Mouse (Mus musculus): Measurements from ENCODE around the gene Uggt1.

Uggt1 gene

DNA sequence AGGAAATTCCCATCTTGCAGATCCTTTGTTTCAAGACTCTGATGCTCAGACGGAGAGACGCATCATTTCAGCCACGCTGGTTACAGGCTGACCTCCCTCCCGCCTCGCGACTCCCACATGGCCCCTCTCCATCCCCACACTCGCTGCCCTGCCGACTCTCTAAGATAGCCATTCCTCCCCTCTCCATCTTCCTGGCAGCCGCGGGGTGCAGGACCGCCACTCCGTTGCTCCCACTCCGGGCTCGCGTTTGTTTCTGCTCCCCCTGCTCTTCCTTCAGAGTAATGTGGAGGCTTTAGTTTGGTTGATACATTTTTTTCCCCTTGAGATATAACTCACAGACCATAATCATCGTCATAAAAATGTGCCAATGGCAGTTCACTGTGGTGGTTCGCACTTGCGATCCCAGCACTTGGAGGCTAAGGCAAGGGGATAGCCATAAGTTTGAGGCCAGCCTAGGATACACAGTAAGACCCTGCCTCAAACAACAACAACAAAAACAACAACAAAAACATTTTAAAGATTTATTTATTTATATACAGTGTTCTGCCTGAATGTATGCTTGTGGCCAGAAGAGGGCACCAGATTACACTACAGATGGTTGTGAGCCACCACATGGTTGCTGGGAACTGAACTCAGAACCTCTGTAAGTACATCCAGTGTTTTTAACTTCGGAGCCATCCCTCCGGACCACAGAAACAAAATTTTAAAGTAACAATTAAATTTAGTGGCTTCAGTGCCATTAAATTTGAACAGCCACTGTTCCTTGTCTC, 11.5 kb upstream of the Uggt1 start:
- DNase-seq, result no peak

DNA sequence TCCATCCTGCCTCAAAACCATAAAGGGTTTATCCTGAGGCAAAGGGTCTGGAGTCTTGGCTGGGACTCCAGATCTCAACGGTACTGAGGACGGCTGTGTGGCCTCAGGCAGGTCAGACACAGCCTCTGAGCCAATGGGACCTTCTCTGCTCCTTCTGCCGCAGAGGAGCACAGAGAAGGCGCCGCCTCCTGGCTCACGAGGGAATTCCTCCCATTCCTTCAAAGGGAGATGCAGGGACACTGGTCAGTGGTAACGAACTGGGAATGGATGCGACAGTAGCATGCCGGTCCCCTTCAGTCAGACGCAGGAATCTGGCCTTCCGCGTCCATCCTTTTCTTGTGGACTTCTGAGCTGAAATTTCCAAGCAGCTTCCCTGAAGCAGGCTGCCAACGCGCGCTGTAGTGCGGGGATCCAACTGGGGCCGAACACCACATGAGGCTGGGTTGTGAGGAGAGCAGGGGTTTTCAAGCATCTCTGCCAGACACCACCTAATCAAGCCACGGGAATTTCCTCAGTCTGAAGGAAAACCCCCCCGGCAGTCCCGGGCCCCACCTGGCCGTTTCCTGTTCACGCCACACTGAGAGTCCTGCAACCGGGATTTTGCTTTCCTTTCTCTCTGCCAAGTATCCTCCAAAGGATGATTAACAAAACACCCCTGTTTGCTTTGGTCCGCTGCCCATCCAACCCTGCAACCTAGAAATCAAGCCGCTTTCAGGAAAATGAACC, 10.3 kb upstream of the Uggt1 start:
- DNase-seq, result no peak

DNA sequence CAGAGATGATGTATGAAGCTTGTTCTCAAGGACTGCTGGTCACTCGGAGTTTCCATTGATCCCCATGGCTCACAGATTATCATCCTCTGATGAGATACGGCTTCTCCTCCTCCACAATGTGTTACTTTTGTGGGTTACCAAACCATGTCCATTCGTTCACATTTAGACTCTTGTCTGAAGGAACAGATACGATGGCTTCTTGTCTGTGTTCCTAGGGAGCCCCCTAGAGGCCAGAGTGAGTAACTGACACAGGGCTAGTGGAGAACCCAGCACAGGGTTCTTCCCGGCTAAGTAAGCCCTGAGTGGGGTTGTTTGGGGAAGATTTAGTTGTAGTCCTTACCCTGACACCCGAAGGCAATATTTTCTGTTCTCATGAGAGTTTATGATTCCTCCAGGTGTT, 8.3 kb upstream of the Uggt1 start:
- peak; percentile 71 for DNase-seq

DNA sequence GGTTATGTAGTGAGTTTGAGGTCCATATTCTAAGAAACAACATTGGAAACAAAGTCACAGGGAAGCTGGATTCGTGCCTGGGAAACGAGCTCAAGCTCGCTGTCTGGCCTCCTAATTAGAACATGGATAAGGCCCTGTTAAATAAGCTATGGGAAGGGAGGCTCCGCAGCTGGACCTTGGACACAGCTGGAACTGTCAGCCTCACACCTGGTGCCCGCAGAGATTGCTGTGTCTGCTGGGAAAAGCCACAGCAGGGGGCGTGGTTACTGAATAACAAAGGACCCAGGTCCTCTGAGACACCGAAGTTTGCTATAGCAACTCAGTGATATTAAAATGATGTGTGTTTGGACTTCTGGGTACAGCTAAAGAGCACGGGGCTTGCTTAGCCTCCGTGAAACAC, 6.9 kb upstream of the Uggt1 start:
- DNase-seq, result no peak

DNA sequence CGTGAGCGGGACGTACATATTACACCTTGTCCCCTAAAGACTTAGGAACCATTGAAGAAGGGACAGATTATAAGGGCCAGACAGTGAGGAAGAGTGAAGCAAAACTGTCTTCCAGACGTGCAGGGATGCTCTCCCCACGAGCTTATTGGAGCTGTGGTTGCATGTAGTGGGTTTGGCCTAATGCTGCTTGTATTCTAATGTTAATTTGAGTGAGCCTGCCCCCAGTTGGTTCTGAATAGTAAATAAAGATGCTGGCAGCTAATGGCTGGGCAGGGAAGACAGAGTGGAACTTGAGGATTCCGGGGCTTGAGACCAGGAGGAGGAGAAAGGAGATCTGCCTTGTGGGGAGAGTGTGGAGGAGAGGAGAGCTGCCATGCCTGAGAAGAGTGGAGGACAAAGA, 2.2 kb upstream of the Uggt1 start:
- no peak for DNase-seq

DNA sequence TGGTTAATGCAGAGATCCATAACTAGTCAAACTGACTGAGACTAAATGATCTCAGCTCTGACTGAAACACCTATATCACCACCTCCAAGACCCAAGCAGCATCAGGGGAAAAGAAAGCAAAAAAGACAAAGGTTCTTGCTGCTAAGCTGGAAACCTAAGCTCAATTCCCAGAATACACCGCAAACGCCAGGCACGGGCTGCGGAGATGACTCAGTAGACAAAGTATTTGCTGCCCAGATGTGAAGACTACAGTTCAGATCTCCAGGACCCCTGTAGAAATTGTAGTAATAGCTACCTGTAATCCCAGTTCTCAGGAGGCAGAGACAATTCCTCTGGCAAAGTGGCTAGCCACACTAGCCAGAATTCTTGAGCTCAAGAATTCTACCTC, 302 bp upstream of the Uggt1 start:
- DNase-seq, result no peak

DNA sequence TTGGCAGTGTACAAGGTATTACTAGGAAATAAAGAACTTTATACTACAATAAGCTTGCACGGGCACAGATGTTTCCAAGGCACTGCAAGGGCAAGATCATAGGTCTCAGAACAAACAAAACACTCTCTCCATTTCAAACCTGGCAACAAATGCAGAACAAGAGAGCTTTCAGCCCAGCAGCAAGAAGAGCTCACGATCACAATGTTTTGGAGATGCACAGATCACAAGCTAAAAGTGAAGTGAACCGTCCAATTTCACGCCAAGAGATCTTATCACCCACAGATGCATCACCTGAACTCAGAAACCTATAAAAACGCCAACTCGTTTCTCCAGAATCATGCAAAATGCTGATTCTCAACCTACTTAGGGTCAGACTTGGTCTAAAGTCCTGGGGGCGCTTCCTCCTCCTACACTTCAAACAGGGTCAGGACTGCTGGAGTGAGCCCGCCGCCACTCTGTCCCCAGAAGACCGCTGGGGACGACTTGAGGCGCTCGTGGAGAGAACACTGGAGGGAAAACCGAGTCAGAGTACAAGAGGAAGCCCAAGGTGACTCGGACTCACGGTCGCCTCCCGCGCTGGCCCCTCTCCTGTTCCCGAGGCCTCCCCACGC, 968 bp downstream of the Uggt1 start:
- no peak for DNase-seq

DNA sequence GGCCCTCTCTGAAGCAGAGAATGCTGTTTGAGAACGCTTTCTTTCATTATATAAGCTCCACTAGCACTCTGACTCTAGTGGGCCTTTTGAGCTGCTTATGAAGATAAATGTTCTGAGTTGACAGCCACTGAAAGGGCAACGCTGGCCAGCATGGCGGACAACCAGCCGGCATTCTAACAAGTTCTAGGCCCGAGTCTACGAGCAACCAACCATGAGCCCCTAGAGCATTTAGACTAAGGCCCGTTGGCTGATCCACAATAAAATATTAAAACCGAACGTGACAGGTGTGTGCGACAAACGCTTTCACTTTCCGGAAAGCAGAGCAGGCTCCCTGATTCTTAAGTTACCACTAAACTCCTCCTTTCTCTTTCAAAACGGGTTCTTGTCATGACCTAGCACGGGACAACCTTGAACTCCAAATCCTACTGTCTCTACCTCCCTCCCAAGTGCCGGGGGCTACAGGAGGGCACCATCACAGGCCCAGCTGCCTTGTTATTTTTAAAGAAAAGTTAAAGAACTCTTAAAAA, 2.6 kb downstream of the Uggt1 start:
- DNase-seq, result no peak

DNA sequence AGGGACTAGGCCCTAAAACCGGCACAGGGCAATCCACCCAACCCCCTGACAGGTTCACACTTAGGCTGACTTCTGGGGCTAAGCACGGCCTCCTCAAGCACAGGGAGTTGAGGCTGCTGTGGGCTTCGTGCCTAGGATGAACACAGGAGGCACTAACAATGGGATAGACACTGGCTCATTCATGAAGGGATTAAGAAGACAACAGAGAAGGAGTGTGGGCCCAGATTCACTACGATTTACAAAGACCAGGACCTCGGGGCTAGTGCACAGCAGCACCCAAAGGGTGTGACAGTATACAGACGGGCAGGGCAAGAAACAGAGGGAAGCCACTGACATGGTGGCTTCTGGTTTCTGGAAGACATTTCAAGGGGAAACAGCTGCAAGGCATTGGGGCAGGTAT, 4.3 kb downstream of the Uggt1 start:
- DNase-seq, result no peak

DNA sequence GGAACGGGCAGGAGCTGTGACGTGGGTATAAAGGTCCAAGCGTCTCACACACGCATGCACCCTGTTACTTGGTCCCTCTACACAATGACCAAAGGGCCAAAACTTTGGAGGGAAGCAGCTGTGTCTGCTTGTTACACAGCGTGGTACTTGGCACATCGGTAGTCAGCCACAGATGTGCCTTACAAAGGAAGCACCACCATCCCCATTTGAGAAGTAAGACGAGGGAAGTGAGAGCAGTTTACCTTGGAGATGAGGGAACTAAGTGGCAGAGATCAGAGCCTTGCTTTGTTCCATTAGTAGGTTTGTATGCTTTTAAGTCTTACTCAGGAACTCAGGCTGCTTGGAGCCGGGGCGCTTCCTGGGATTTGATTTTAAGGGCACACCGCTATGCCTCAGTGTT, 5.1 kb downstream of the Uggt1 start:
- no peak for DNase-seq

DNA sequence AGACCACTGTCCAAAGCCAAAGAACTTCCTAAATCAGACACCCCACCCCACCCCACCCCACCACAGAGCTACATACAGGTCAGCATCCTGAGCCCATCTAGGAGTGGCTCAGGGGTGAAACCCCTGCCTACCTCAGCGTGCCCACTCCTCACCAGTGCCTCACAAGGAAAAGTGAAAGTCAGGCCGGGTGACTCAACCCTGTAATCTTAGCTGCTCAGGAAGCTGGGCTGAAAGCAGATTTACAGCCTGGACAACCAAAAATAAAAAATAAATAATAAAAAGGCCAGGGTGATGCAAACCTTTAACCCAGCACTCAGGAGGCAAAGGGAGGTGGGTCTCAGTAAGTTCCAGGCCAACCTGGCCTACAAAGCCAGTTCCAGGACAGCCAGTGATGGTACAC, 8.7 kb downstream of the Uggt1 start:
- DNase-seq, result no peak

DNA sequence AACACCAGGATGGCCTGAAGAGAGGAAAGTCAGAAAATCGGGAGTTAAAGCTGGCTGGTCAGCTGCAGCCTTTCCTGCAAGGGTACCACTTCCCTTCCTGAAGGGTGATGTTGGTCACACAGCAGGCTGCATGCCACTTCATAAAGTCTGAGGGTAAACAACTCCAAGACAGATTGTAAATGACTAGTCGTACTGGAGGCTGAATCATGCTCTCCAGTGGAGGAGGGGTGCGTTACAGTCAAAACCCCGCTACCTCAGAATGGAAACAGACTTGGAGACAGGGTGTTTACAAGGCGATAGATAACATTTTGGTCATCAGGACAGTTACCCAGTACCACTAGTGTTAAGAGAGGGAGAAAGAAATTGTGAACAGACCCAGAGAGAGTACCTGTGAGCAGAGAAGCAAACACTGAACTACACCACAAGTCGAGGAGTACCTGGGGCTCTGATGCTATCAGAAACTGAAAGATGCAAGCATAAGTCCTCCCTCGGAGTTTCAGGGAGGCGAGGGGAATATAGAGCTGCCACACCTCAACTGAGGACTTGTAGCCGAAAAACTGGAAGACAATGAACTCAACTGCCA, 9.4 kb downstream of the Uggt1 start:
- no peak for DNase-seq

DNA sequence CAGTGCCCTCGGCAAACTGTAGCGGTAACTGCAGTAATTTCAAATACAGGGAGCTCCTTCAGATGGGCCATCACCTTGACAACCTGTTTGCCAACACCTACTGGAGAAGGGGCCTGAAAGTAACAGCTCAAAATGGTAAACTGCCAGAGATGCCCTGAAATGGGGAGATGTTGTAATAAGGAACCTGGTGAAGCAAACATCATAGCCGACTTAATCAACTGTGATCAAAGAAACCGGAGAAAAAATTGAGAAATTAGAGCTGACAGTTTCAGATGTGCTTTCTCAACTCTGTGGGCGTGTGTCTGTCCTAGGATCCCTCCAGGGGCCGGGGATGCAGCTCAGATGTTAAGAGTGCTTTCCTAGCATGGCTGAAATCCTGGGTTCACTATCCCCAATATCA, 11.3 kb downstream of the Uggt1 start:
- DNase-seq, result no peak

DNA sequence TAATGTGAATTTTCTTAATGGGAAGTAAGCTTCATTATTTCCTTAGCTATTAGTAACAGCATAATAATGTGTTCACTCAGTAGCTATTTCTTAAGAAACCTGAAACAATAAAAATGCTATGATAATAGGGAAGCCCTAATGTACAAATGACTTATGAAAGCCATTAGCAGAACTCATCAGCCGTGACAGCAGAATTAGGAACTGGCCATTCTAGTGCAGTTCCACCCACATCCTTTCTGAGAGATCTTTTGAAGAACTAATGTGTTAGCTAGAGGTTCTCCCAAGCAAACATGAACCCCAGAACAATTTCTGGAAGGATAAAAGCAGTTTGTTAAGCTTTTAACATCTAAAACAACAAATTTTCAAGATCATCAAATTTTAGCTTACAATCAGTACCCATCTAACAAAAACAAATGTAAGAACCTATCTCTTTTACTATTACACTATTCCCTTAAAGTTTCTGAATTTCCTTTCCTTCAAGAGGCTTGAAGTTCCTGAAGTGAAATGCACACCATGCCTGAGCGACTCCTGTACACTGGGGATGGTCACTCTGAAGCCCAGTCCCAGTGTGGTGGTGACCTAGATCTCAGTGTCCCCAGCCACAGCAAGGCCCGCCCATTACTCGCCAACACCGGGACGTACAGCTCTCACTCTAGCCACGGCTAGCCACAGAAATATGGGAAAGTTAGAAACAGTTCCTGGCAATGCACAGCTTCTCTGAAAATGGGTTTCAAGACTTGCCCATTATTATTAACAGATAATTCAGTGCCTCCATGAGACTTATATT, 13.4 kb downstream of the Uggt1 start:
- DNase-seq, result no peak

DNA sequence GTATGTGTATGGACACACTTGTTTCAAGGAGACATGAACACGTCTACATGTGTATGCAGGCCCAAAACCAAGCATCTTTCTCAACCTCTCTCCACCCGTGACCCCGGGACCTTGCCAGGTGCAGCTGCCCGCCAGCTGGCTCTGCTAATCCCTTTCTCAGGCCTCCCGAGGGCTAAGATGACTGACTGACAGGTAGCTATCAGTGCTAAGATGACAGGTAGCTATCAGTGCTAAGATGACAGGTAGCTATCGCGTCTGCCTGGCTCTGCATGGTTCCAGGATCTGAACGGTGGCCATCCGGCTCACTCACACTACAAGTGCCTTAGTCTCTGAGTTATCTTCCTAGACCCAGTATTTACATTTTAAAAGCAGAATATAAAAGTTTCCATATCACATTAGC, 16.1 kb downstream of the Uggt1 start:
- no peak for DNase-seq

DNA sequence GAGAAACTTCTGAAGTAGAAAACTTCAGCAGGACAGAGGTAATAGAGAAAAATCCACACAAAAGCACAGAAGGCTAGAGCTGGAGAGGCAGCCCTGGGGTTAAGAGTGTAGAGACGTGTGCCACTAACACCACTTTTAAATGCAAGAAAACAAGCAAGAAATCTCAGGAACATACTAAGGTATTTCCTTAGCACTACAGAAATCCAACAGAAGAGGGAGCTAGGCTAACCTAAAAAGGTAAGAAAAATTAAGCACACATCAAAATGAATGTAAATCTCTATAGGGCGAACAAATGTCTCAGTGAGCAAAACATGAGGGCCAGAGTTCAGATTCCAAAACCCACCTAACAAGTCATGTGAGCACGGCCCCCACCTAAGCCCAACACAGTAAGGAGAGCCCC, 19.9 kb downstream of the Uggt1 start:
- no peak for DNase-seq

DNA sequence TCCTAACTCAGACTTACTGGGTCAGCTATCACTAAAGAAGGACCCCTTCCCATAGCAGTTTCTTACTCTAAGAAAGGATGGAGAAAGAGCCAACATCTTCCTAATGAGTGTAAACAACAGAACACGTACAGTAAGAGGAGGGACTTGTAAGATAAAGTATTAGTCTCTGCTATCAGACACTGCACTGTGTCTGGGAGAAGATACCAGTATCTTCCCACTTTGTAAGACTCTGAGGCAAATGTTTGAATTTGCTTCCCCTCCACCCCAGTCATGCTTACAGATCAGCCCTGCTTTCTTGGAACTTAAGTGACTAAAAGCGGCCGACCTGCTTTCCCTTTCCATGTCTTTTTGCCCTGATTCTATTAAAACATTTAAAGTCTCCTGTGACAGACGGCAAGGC, 30.2 kb downstream of the Uggt1 start:
- DNase-seq, result no peak

DNA sequence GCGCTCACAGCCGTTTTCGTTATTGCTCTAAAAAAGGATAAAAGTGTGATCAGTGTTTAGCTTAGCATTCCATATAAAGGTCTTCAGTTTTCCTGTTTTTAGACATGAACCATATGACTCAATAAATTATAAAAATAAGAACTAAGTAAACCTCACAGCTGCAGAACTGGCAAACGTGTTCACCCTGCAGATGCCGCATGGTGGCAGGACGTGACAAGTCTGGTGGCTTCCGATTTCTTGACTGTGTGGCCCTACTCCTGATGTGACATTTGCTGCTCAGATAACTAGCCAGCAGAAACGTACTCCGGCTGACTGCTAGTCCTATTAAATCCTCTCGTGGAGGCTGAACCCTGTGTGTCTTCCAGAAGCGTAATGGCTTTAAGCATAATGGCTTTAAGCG, 42.8 kb downstream of the Uggt1 start:
- DNase-seq, result no peak

DNA sequence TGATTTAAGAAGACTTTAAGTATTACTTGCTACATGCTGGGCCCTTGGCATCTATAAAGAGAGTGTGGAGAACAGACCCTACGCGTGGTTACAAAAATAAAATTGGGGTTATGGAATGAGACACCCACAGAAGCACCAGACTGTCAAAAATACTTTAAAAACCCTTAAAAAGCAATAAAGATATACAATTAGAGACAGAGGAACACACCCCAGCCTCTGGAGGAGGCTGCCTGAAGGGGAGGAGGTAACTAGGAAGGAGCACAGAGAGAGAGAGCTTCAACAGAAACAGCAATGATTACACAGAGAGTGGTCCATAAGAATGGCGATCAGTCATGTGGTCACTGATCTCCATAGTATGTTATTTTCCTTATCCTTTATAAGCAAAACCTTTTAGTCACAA, 50.0 kb downstream of the Uggt1 start:
- no peak for DNase-seq

DNA sequence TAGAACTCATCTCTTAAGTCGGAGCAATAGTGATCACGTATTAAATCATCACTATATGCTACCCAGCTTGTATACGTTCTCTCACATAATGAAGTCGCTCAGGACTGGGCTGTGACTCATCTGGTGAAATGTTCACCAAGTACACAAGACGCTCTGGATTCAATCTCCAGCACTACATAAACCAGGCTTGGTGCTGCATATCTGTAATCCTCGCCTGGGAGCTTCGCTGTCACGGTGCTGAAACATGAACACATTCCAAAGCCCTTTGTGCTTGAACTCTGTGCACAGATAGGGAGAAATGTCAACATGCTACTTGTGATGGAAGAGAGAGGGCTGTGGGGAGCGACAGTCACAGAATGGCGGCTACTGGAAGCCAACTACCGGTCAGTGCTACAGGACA, 52.6 kb downstream of the Uggt1 start:
- no peak for DNase-seq

DNA sequence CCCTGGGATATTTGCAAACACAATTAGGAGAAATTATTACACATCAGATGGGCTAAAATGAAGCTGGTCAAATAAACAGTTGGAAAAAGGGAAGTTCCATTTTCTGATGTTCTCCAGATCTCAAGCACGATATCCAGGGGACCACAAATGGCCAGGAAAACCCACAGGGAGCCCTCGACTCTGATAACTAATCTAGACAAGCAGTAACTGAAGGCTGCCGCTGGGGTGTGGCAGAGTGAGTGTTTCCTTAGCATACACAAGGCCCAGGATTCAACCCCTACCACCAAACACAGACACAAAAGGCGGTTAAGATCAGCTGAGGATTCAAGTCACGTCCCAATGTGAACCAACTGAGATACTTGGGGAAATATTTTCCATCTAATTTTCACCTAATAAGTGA, 64.5 kb downstream of the Uggt1 start:
- no peak for DNase-seq

DNA sequence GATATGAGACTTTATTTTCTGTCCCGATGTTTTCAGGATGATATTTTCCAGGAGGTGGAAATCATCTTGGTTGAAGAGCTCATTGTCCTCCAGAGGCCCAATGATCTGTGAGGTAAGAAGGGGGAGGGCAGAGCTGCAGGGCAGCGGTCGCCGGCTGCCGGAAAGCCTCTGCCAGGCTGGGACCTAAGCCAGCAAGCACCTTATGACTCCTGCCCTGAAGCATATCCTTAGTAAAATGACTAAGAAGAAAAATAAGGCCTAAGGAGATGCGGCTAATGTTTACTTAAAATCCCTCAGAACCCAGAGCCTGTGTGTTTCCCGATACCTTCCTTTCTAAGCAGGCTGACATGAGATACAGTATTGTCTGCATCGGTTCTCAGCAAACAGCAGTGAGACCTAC, 71.1 kb downstream of the Uggt1 start:
- no peak for DNase-seq

DNA sequence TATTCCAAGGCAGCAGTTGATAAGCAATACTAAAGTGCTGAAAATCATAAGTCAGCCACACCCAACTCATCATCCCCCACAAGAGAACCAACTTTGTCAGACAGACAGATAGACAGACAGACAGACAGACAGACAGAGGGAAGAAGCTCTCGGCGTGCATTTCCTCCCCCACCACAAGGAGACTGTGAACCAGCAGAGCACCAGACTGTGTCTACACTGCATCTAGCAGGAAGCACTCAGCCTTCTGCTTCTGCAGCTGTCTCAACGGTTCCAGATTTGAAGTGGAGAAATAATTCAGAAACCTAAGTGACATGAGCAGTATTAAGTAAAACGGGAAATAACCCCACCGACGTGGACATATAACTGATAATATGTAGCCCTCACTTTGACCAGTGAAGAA, 71.6 kb downstream of the Uggt1 start:
- DNase-seq, result no peak

Measured in right cerebral cortex, postnatal 25 days (tissue).